Mouse (Mus musculus) C2C12 (cell line): Measurements from ENCODE around the gene Ier2. TPM values are rescaled to one million over a fixed set of nuclear protein-coding genes. Genes with fewer than 3 reads are reported as not detected.

ENCODE experiments used
- H3K27me3 ChIP-seq: one replicate; pipeline ENCODE4 v1.6.1; 2011; ENCODE audit not compliant: control insufficient read depth, insufficient read depth, insufficient read length
- H3K36me3 ChIP-seq: one replicate; pipeline ENCODE4 v1.6.1; 2011; ENCODE audit not compliant: control insufficient read depth, insufficient read depth
- H3K4me3 ChIP-seq: one replicate; pipeline ENCODE4 v1.5.1; 2011; ENCODE audit warnings: mild to moderate bottlenecking, control low read depth; ENCODE audit not compliant: poor library complexity, insufficient read depth, severe bottlenecking
- H3K79me2 ChIP-seq: one replicate; pipeline ENCODE4 v1.6.1; 2011; ENCODE audit not compliant: control insufficient read depth, insufficient read depth
- H3K79me3 ChIP-seq: one replicate; pipeline ENCODE4 v1.6.1; 2011; ENCODE audit warnings: low read depth, control low read depth
- H3ac ChIP-seq: one replicate; pipeline ENCODE3; 2011; ENCODE audit warnings: low read depth; ENCODE audit not compliant: control insufficient read depth, insufficient read length
- CEBPB ChIP-seq: IDR thresholded peaks from one replicate; pipeline ENCODE4 v1.6.1; 2011; ENCODE audit warnings: low read depth, mild to moderate bottlenecking, control low read depth, moderate library complexity
- CTCF ChIP-seq: IDR thresholded peaks from one replicate; pipeline ENCODE4 v1.5.1; 2011; ENCODE audit not compliant: control insufficient read depth, insufficient read depth, insufficient read length
- FOSL1 ChIP-seq: IDR thresholded peaks from one replicate; pipeline ENCODE4 v1.8.0; 2011; ENCODE audit warnings: mild to moderate bottlenecking, low read length; ENCODE audit not compliant: poor library complexity, insufficient read depth, severe bottlenecking
- MAX ChIP-seq: IDR thresholded peaks from one replicate; pipeline ENCODE4 v1.6.1; 2011; ENCODE audit warnings: mild to moderate bottlenecking, control low read depth
- MYOD1 ChIP-seq: IDR thresholded peaks from one replicate; pipeline ENCODE4 v1.6.1; 2011; ENCODE audit warnings: low read depth; ENCODE audit not compliant: control insufficient read depth, insufficient read length
- MYOG ChIP-seq: IDR thresholded peaks from one replicate; pipeline ENCODE4 v1.6.1; 2011; ENCODE audit not compliant: control insufficient read depth, insufficient read length; ENCODE audit errors: extremely low read depth
- USF1 ChIP-seq: IDR thresholded peaks from one replicate; pipeline ENCODE4 v1.6.1; 2011; ENCODE audit warnings: low read depth, mild to moderate bottlenecking, control low read depth, moderate library complexity
- polyA plus RNA-seq: library from polyadenylated mRNA; unstranded; fragments of >200 nt; fragmentation: generic; extraction: Trizol; gene quantifications from one replicate; pipeline ENCODE4 v1.2.1, GENCODE M21; 2012; ENCODE audit warnings: missing spikeins

Ier2 gene
- polyA plus RNA-seq, 1 experiment, result 61.4 TPM

GRCm38 (mm10) chr8:84665385-84665893, 2.8 kb upstream of the Ier2 start:
- Histone ChIP-seq H3K4me3 (peak overlapping the region; percentile 48), H3K79me3 (peaks cover 29% of the 10 kb centered on the region), H3K79me2 (peaks cover 51% of the 10 kb centered on the region), H3K27me3 (no peaks in the 10 kb centered on the region), H3K36me3 (no peaks in the 10 kb centered on the region), H3ac (peak overlapping the region; percentile 80)
- TF ChIP-seq MAX (no peak), FOSL1 (no peak), USF1 (no peak), MYOG (no peak), MYOD1 (no peak), CEBPB (no peak), CTCF (no peak)

- TF ChIP-seq MYOD1 (no peak), MAX (peak; percentile 41), FOSL1 (no peak), CTCF (no peak), CEBPB (no peak), MYOG (no peak), USF1 (no peak)
- H3K79me3 ChIP-seq, result peaks cover 29% of the 10 kb centered on the region
- H3ac ChIP-seq, result peak overlapping the region; percentile 80
- no peaks in the 10 kb centered on the region for H3K27me3 ChIP-seq
- H3K79me2 ChIP-seq, result peaks cover 58% of the 10 kb centered on the region
- H3K36me3 ChIP-seq, result no peaks in the 10 kb centered on the region
- peak overlapping the region; percentile 48 for H3K4me3 ChIP-seq
Measured at GRCm38 (mm10) chr8:84664566-84665384, 2.1 kb upstream of the Ier2 start.

- peak overlapping the region; percentile 48 for H3K4me3 ChIP-seq
- peaks cover 61% of the 10 kb centered on the region for H3K79me2 ChIP-seq
- TF ChIP-seq CTCF (no peak), MAX (no peak), MYOG (no peak), MYOD1 (no peak), USF1 (no peak), FOSL1 (no peak), CEBPB (no peak)
- peaks cover 29% of the 10 kb centered on the region for H3K79me3 ChIP-seq
- no peaks in the 10 kb centered on the region for H3K36me3 ChIP-seq
- no peaks in the 10 kb centered on the region for H3K27me3 ChIP-seq
- peak overlapping the region; percentile 77 for H3ac ChIP-seq
Measured at GRCm38 (mm10) chr8:84663483-84664327, 1.1 kb upstream of the Ier2 start.

GRCm38 (mm10) chr8:84661961-84662571, 586 bp downstream of the Ier2 start:
- Histone ChIP-seq H3K4me3 (peak overlapping the region; percentile 83), H3K27me3 (no peaks in the 10 kb centered on the region), H3K36me3 (no peaks in the 10 kb centered on the region), H3K79me3 (peaks cover 29% of the 10 kb centered on the region), H3K79me2 (peaks cover 59% of the 10 kb centered on the region), H3ac (peak overlapping the region; percentile 88)
- TF ChIP-seq MAX (no peak), MYOG (no peak), CTCF (no peak), USF1 (no peak), MYOD1 (no peak), FOSL1 (no peak), CEBPB (no peak)

- H3K36me3 ChIP-seq, result no peaks in the 10 kb centered on the region
- peak overlapping the region; percentile 83 for H3K4me3 ChIP-seq
- TF ChIP-seq CEBPB (peak; percentile 94), USF1 (no peak)
- H3ac ChIP-seq, result peak overlapping the region; percentile 88
- peaks cover 29% of the 10 kb centered on the region for H3K79me3 ChIP-seq
- H3K79me2 ChIP-seq, result peaks cover 53% of the 10 kb centered on the region
- H3K27me3 ChIP-seq, result no peaks in the 10 kb centered on the region
Measured at GRCm38 (mm10) chr8:84661458-84661871, 1.2 kb downstream of the Ier2 start.
